Mouse (Mus musculus) CH12.LX (cell line): Measurements from ENCODE around the gene Tmem60. TPM values are rescaled to one million over a fixed set of nuclear protein-coding genes. Genes with fewer than 3 reads are reported as not detected.
A peak's percentile ranks its signal among the peaks of the same experiment; 100 is the strongest.

ENCODE experiments used
- DNase-seq: peaks from one replicate; pipeline ENCODE4 v3.0.0-alpha.2; 2013; ENCODE audit errors: extremely low read depth
- H3K27ac ChIP-seq: 2 replicates; pipeline ENCODE4 v1.5.1; 2012; ENCODE audit warnings: low read depth, mild to moderate bottlenecking, control low read depth, moderate library complexity; ENCODE audit not compliant: insufficient read depth
- H3K27me3 ChIP-seq: replicated peaks from 2 replicates; pipeline ENCODE3; 2012; ENCODE audit warnings: inconsistent platforms
- H3K36me3 ChIP-seq, 2 experiments: replicated peaks in 1 of 2; 2 replicates each; pipeline versions ENCODE3 to v1.6.1; 2012; ENCODE audit warnings: inconsistent platforms in 1 of 2, low read length in 1 of 2, mild to moderate bottlenecking in 1 of 2, mixed read lengths in 1 of 2, moderate library complexity in 1 of 2; ENCODE audit not compliant: control insufficient read depth in 1 of 2, insufficient read depth in 1 of 2
- H3K4me1 ChIP-seq, 2 experiments: 2 replicates each; pipeline ENCODE4 v1.6.1; 2012; ENCODE audit warnings: inconsistent platforms in 1 of 2, moderate library complexity in 1 of 2; ENCODE audit not compliant: insufficient read depth in 2 of 2, control insufficient read depth in 1 of 2
- H3K4me2 ChIP-seq: 2 replicates; pipeline ENCODE4 v1.6.1; 2012; ENCODE audit warnings: low read depth, mild to moderate bottlenecking, control low read depth; ENCODE audit not compliant: poor library complexity, insufficient read depth, severe bottlenecking
- H3K4me3 ChIP-seq, 3 experiments: fragments of 150-350 bp in 1 of 3; sonication (generic) in 1 of 3; replicated peaks in 1 of 3; 2 replicates each; pipeline versions ENCODE3 to v1.5.1; 2011 to 2012; ENCODE audit warnings: low read depth in 2 of 3, low read length in 2 of 3, mild to moderate bottlenecking in 2 of 3, moderate library complexity in 2 of 3, control low read depth in 1 of 3, improper control_type of control experiment in 1 of 3, inconsistent platforms in 1 of 3, mixed read lengths in 1 of 3; ENCODE audit not compliant: poor library complexity in 1 of 3
- H3K79me2 ChIP-seq: replicated peaks from 2 replicates; pipeline ENCODE4 v1.6.1; 2012; ENCODE audit warnings: mild to moderate bottlenecking, moderate library complexity; ENCODE audit not compliant: control insufficient read depth, poor library complexity, insufficient read depth, severe bottlenecking; ENCODE audit errors: extremely low read depth
- H3K9ac ChIP-seq: 2 replicates; pipeline ENCODE4 v1.6.1; 2012; ENCODE audit warnings: low read depth, mild to moderate bottlenecking, control low read depth, moderate library complexity; ENCODE audit not compliant: insufficient read depth
- H3K9me3 ChIP-seq: replicated peaks from 2 replicates; pipeline ENCODE3; 2012; ENCODE audit warnings: low read length, inconsistent platforms, mixed read lengths
- BHLHE40 ChIP-seq: IDR thresholded peaks from 2 replicates; pipeline ENCODE4 v1.6.1; 2011; ENCODE audit warnings: mild to moderate bottlenecking, low read depth, low read length, improper control_type of control experiment
- CHD2 ChIP-seq: IDR thresholded peaks from 2 replicates; pipeline ENCODE4 v1.6.1; 2011; ENCODE audit warnings: low read length, improper control_type of control experiment
- CTCF ChIP-seq, 2 experiments: IDR thresholded peaks in 1 of 2; conservative IDR thresholded peaks in 1 of 2; 2 replicates each; pipeline ENCODE4 v1.5.1; 2011 to 2012; ENCODE audit warnings: low read depth in 2 of 2, low read length in 2 of 2, improper control_type of control experiment in 1 of 2, inconsistent platforms in 1 of 2, mild to moderate bottlenecking in 1 of 2, moderate library complexity in 1 of 2
- ELF1 ChIP-seq: IDR thresholded peaks from 2 replicates; pipeline ENCODE4 v1.6.1; 2014; ENCODE audit warnings: low read depth, mild to moderate bottlenecking, inconsistent platforms, low read length, improper control_type of control experiment
- ETS1 ChIP-seq: conservative IDR thresholded peaks from 2 replicates; pipeline ENCODE4 v1.6.1; 2012; ENCODE audit warnings: low read depth, mild to moderate bottlenecking, inconsistent platforms, low read length, improper control_type of control experiment, moderate library complexity
- IRF4 ChIP-seq: IDR thresholded peaks from 2 replicates; pipeline ENCODE4 v1.6.1; 2014; ENCODE audit warnings: low read depth, mild to moderate bottlenecking, inconsistent platforms, low read length, improper control_type of control experiment
- JUN ChIP-seq: IDR thresholded peaks from 2 replicates; pipeline ENCODE4 v1.6.1; 2011; ENCODE audit warnings: low read depth, mild to moderate bottlenecking, low read length, improper control_type of control experiment, moderate library complexity; ENCODE audit not compliant: insufficient read depth
- KAT2A ChIP-seq: IDR thresholded peaks from 2 replicates; pipeline ENCODE4 v1.6.1; 2012; ENCODE audit warnings: low read length, improper control_type of control experiment, inconsistent platforms; ENCODE audit not compliant: insufficient replicate concordance
- MAX ChIP-seq: IDR thresholded peaks from 2 replicates; pipeline ENCODE4 v1.6.1; 2011; ENCODE audit warnings: low read length, improper control_type of control experiment
- MAZ ChIP-seq: IDR thresholded peaks from 2 replicates; pipeline ENCODE4 v1.6.1; 2012; ENCODE audit warnings: low read depth, mild to moderate bottlenecking, inconsistent platforms, low read length, improper control_type of control experiment, moderate library complexity
- MEF2A ChIP-seq: IDR thresholded peaks from 2 replicates; pipeline ENCODE4 v1.6.1; 2014; ENCODE audit warnings: low read depth, mild to moderate bottlenecking, inconsistent platforms, low read length, improper control_type of control experiment, borderline replicate concordance
- MXI1 ChIP-seq: IDR thresholded peaks from 2 replicates; pipeline ENCODE4 v1.6.1; 2011; ENCODE audit warnings: mild to moderate bottlenecking, low read depth, low read length, improper control_type of control experiment
- MYC ChIP-seq: IDR thresholded peaks from 2 replicates; pipeline ENCODE4 v1.6.1; 2011; ENCODE audit warnings: low read depth, mild to moderate bottlenecking, improper control_type of control experiment, low read length
- NELFE ChIP-seq: IDR thresholded peaks from 2 replicates; pipeline ENCODE4 v1.6.1; 2011; ENCODE audit warnings: low read depth, low read length, improper control_type of control experiment
- PAX5 ChIP-seq: IDR thresholded peaks from 2 replicates; pipeline ENCODE4 v1.6.1; 2012; ENCODE audit warnings: low read length, inconsistent platforms, mixed read lengths
- POLR2A ChIP-seq: IDR thresholded peaks from 2 replicates; pipeline ENCODE4 v1.6.1; 2011; ENCODE audit warnings: low read depth, mild to moderate bottlenecking, improper control_type of control experiment, low read length
- RAD21 ChIP-seq: IDR thresholded peaks from 2 replicates; pipeline ENCODE4 v1.6.1; 2011; ENCODE audit warnings: low read depth, mild to moderate bottlenecking, low read length, improper control_type of control experiment, moderate library complexity
- SMC3 ChIP-seq: IDR thresholded peaks from 2 replicates; pipeline ENCODE4 v1.6.1; 2011; ENCODE audit warnings: low read depth, low read length, improper control_type of control experiment
- TBP ChIP-seq: conservative IDR thresholded peaks from 2 replicates; pipeline ENCODE4 v1.6.1; 2011; ENCODE audit warnings: low read depth, low read length, improper control_type of control experiment
- TCF12 ChIP-seq: IDR thresholded peaks from 2 replicates; pipeline ENCODE4 v1.6.1; 2014; ENCODE audit warnings: low read depth, mild to moderate bottlenecking, inconsistent platforms, low read length, improper control_type of control experiment
- USF1 ChIP-seq: IDR thresholded peaks from 2 replicates; pipeline ENCODE4 v1.6.1; 2014; ENCODE audit warnings: low read depth, mild to moderate bottlenecking, inconsistent platforms, low read length, improper control_type of control experiment
- ZKSCAN1 ChIP-seq: IDR thresholded peaks from 2 replicates; pipeline ENCODE4 v1.6.1; 2012; ENCODE audit warnings: low read depth, inconsistent platforms, low read length, improper control_type of control experiment, borderline replicate concordance
- ZMIZ1 ChIP-seq: IDR thresholded peaks from 2 replicates; pipeline ENCODE4 v1.6.1; 2012; ENCODE audit warnings: low read depth, mild to moderate bottlenecking, inconsistent platforms, low read length, improper control_type of control experiment
- ZNF384 ChIP-seq: IDR thresholded peaks from 2 replicates; pipeline ENCODE4 v1.6.1; 2012; ENCODE audit warnings: low read depth, low read length, improper control_type of control experiment, inconsistent platforms
- dilution Hi-C: fragments of 300-500 bp; cut with MboI; formaldehyde crosslinking; loops from 2 replicates; pipeline ENCODE4 v1.14.3; 2020; ENCODE audit warnings: low sequenced_read_pairs; ENCODE audit not compliant: extremely low pct_unique_long_range_greater_than_20kb, extremely low pct_ligation_motif_present
- in situ Hi-C: fragments of 300-500 bp; cut with MboI; formaldehyde crosslinking; loops from 3 replicates; pipeline ENCODE4 v1.14.3; 2019; ENCODE audit warnings: low sequenced_read_pairs, low pct_ligation_motif_present, low pct_unique_long_range_greater_than_20kb, mixed read lengths
- polyA plus RNA-seq: library from polyadenylated mRNA; unstranded; fragments of >175 nt; gene quantifications from 2 replicates; pipeline ENCODE4 v1.2.1, GENCODE M21; 2012; ENCODE audit warnings: low read depth; ENCODE audit not compliant: insufficient read length
- total RNA-seq, 2 experiments: library from RNA; depleted of rRNA; stranded (reverse); fragments of 300-350 nt in 1 of 2; fragments of >200 nt in 1 of 2; gene quantifications; 2 replicates each; pipeline ENCODE4 v1.2.3; 2012 to 2014

Gene Tmem60
- total and polyA plus RNA-seq, 3 experiments, result 12.9 to 35.4 (median 17.2) TPM

DNA sequence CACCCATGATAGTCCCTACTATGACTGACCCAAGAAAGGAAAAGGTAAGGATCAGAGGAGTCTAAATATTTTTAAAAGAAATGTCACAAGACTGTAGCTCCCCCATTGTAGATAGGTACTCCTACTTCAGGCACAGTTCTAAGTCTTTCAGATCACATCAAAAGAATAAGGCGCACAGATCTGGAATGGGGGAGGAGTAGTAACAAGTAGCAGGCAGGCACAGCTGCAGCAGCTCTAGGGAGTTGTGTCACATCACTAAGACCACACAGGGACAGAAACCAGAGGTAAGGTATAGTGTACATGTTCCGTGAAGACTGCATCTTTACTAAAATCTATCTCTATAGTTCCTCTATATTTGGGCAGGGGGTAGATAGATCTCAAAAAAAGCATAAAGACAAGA, 29.8 kb downstream of the Tmem60 start:
- Histone ChIP-seq H3K4me2 (no peak overlapping the region), H3K4me1 (peaks cover 0 to 55% of the 10 kb centered on the region in 2 experiments), H3K79me2 (peaks cover 42% of the 10 kb centered on the region), H3K9ac (no peak overlapping the region), H3K9me3 (no peaks in the 10 kb centered on the region), H3K27me3 (no peaks in the 10 kb centered on the region), H3K27ac (peak overlapping the region; percentile 30), H3K4me3 (no peak overlapping the region), H3K36me3 (peaks cover 14 to 36% of the 10 kb centered on the region in 2 experiments)
- dilution Hi-C loops (no loop called here), in situ Hi-C loops (loop anchor here (10.0 kb wide), 1 partner anchor 53 kb away; no protein-coding TSS in a partner anchor)
- TF ChIP-seq BHLHE40 (no peak), NELFE (no peak), ETS1 (no peak), TCF12 (no peak), RAD21 (no peak), TBP (no peak), ELF1 (no peak), JUN (no peak), ZNF384 (no peak), POLR2A (no peak), MEF2A (no peak), KAT2A (no peak), CHD2 (no peak), PAX5 (no peak), ZMIZ1 (no peak)
- peak; percentile 40 for DNase-seq

DNA sequence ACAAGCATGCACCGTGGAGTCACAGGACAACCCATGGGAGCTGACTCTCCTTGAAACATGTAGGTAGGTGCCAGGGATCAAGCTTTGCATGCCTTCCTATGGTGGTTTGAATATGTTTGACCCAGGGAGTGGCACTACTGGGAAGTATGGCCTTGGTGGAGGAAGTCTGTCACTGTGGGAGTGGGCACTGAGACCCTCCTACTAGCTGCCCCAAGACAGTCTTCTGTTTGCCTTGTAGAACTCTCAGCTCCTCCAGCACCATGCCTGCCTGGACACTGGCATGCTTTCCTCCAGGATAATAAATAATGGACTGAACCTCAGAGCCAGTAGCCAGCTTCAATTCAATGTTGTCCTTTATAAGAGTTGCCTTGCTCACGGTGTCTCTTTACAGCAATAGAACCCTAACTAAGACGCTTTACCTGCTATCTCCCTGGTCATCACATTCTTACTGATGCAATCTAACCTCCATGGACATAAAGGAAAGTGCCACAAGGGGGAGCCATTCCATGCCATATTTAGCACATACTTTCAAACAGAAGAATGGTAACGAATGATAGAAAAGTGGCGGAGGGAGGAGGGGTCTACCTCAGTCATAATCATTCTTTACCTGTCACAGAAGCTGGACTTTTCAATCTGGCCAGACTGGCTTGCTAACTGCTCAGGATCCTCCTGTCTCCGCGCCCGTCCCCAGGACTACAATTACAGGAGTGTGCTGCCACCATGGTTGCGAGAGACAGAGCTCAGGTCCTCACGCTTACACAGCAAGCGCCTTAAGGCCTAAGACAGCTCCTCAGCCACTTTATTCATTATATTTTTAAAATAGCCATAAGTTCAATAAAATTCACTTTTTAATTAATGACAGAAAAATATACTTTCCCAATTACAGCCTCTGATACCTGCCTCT, 31.6 kb downstream of the Tmem60 start:
- peak; percentile 88 for DNase-seq
- Histone ChIP-seq H3K4me3 (peak overlapping the region in 1 of 3 experiments; percentile 20), H3K27me3 (no peaks in the 10 kb centered on the region), H3K9ac (no peak overlapping the region), H3K36me3 (peaks cover 3 to 31% of the 10 kb centered on the region in 2 experiments), H3K4me1 (peaks cover 0 to 69% of the 10 kb centered on the region in 2 experiments), H3K9me3 (no peaks in the 10 kb centered on the region), H3K79me2 (peaks cover 45% of the 10 kb centered on the region), H3K27ac (peak overlapping the region; percentile 87), H3K4me2 (peak overlapping the region; percentile 17; the same call in 1 of the 2 replicates)
- in situ Hi-C loops, result loop anchor here (10.0 kb wide), 1 partner anchor 51 kb away; no protein-coding TSS in a partner anchor
- dilution Hi-C loops, result no loop called here
- TF ChIP-seq MEF2A (peak; percentile 66), TBP (0 out of 2 replicates have a peak, but pooled peaks have one; percentile 13), CTCF (conservative IDR thresholded peaks at IDR 0.05 in 1 of 2, IDR thresholded peaks at IDR 0.05 in 1 of 2; ENCODE audit: low read depth in 2 of 2, low read length in 2 of 2) (peak; percentile 77 to 83), RAD21 (peak; percentile 70), SMC3 (peak; percentile 83), MYC (peak; percentile 41; the same call in 1 of the 2 replicates), ZKSCAN1 (no peak), MAX (peak; percentile 15; the same call in 1 of the 2 replicates), MAZ (no peak), USF1 (no peak), IRF4 (peak; percentile 31; the same call in 1 of the 2 replicates), MXI1 (0 out of 2 replicates have a peak, but pooled peaks have one; percentile 24)
